Mouse (Mus musculus) E14TG2a.4 (cell line): Measurements from ENCODE around the gene 4930596D02Rik.

Source experiments
- H3K27me3 ChIP-seq: 2 replicates; pipeline ENCODE4 v1.6.1; 2014; ENCODE audit warnings: low read length, control low read depth; ENCODE audit not compliant: insufficient read depth
- H3K36me3 ChIP-seq: 2 replicates; pipeline ENCODE4 v1.6.1; 2014; ENCODE audit warnings: low read length, control low read depth; ENCODE audit not compliant: insufficient read depth
- H3K4me1 ChIP-seq: replicated peaks from 2 replicates; pipeline ENCODE4 v1.6.1; 2014; ENCODE audit warnings: low read depth, low read length, control low read depth
- H3K4me3 ChIP-seq: replicated peaks from 2 replicates; pipeline ENCODE4 v1.5.1; 2014; ENCODE audit warnings: mild to moderate bottlenecking, low read length
- H3K9me3 ChIP-seq: 2 replicates; pipeline ENCODE4 v1.6.1; 2014; ENCODE audit warnings: low read length, control low read depth
- CTCF ChIP-seq: conservative IDR thresholded peaks from 2 replicates; pipeline ENCODE4 v1.5.1; 2014; ENCODE audit warnings: low read length
- NANOG ChIP-seq: IDR thresholded peaks from 2 replicates; pipeline ENCODE4 v1.6.1; 2014; ENCODE audit warnings: borderline replicate concordance, low read length, mixed read lengths
- POU5F1 ChIP-seq: IDR thresholded peaks from 2 replicates; pipeline ENCODE4 v1.6.1; 2014; ENCODE audit warnings: low read length, borderline replicate concordance

Gene 4930596D02Rik

GRCm38 (mm10) chr14:35811878-35812277 lies at the start of gene 4930596D02Rik:
TSS of gene 4930596D02Rik (minus strand) at chr14:35811978.
- Histone ChIP-seq H3K4me3 (no peak within 1 kb of the TSS), H3K36me3 (no peaks in the 10 kb centered on the region), H3K9me3 (no peaks in the 10 kb centered on the region), H3K27me3 (no peaks in the 10 kb centered on the region), H3K4me1 (no peaks in the 10 kb centered on the region)
- TF ChIP-seq POU5F1, result no peak
- TF ChIP-seq NANOG, result no peak
- no peak for TF ChIP-seq CTCF

- Histone ChIP-seq H3K27me3 (no peaks in the 10 kb centered on the region), H3K9me3 (no peaks in the 10 kb centered on the region), H3K36me3 (no peaks in the 10 kb centered on the region), H3K4me1 (no peaks in the 10 kb centered on the region), H3K4me3 (no peak overlapping the region)
- no peak for TF ChIP-seq POU5F1
- no peak for TF ChIP-seq CTCF
- no peak for TF ChIP-seq NANOG
These were observed 41.5 kb upstream of the 4930596D02Rik start for GRCm38 (mm10) chr14:35853254-35853653.

- Histone ChIP-seq H3K27me3 (no peaks in the 10 kb centered on the region), H3K9me3 (no peaks in the 10 kb centered on the region), H3K36me3 (no peaks in the 10 kb centered on the region), H3K4me3 (no peak overlapping the region), H3K4me1 (no peaks in the 10 kb centered on the region)
- TF ChIP-seq CTCF (no peak), NANOG (no peak), POU5F1 (no peak)
These were observed 33.5 kb upstream of the 4930596D02Rik start for GRCm38 (mm10) chr14:35845271-35845670.

- Histone ChIP-seq H3K4me3 (no peak overlapping the region), H3K4me1 (no peaks in the 10 kb centered on the region), H3K27me3 (no peaks in the 10 kb centered on the region), H3K9me3 (no peaks in the 10 kb centered on the region), H3K36me3 (no peaks in the 10 kb centered on the region)
- TF ChIP-seq CTCF (no peak), POU5F1 (no peak), NANOG (no peak)
These were observed 30.4 kb upstream of the 4930596D02Rik start for GRCm38 (mm10) chr14:35842111-35842721.

GRCm38 (mm10) chr14:35792656-35793213 lies 19.0 kb downstream of the 4930596D02Rik start:
- Histone ChIP-seq H3K9me3 (no peaks in the 10 kb centered on the region), H3K4me1 (no peaks in the 10 kb centered on the region), H3K4me3 (no peak overlapping the region), H3K27me3 (no peaks in the 10 kb centered on the region), H3K36me3 (no peaks in the 10 kb centered on the region)
- no peak for TF ChIP-seq CTCF
- TF ChIP-seq NANOG, result no peak
- TF ChIP-seq POU5F1, result no peak

GRCm38 (mm10) chr14:35780033-35780432 lies 31.7 kb downstream of the 4930596D02Rik start:
- no peak for TF ChIP-seq NANOG
- TF ChIP-seq CTCF, result no peak
- no peak for TF ChIP-seq POU5F1
- Histone ChIP-seq H3K27me3 (no peaks in the 10 kb centered on the region), H3K4me1 (no peaks in the 10 kb centered on the region), H3K36me3 (no peaks in the 10 kb centered on the region), H3K9me3 (no peaks in the 10 kb centered on the region), H3K4me3 (no peak overlapping the region)

- no peak for TF ChIP-seq CTCF
- no peak for TF ChIP-seq POU5F1
- no peak for TF ChIP-seq NANOG
These were observed 38.5 kb downstream of the 4930596D02Rik start for GRCm38 (mm10) chr14:35773306-35773705.

More at GRCm38 (mm10) chr14:35773306-35773705, 38.5 kb downstream of the 4930596D02Rik start:
- Histone ChIP-seq H3K36me3 (no peaks in the 10 kb centered on the region), H3K4me3 (no peak overlapping the region), H3K9me3 (no peaks in the 10 kb centered on the region), H3K4me1 (no peaks in the 10 kb centered on the region), H3K27me3 (no peaks in the 10 kb centered on the region)
